Mouse (Mus musculus) myocyte (in vitro differentiated cells): ENCODE data around the gene Poc5.

ENCODE experiments used
- MYOD1 ChIP-seq, 3 experiments: IDR thresholded peaks; one replicate each; pipeline ENCODE4 v1.6.1; 2011; ENCODE audit warnings: control low read depth in 2 of 3, low read depth in 2 of 3, mild to moderate bottlenecking in 2 of 3, moderate library complexity in 1 of 3; ENCODE audit not compliant: insufficient read length in 2 of 3, control insufficient read depth in 1 of 3
- POLR2A ChIP-seq: IDR thresholded peaks from one replicate; pipeline ENCODE4 v1.6.1; 2011; ENCODE audit warnings: low read depth, mild to moderate bottlenecking, control low read depth, moderate library complexity; ENCODE audit not compliant: insufficient read length

DNA sequence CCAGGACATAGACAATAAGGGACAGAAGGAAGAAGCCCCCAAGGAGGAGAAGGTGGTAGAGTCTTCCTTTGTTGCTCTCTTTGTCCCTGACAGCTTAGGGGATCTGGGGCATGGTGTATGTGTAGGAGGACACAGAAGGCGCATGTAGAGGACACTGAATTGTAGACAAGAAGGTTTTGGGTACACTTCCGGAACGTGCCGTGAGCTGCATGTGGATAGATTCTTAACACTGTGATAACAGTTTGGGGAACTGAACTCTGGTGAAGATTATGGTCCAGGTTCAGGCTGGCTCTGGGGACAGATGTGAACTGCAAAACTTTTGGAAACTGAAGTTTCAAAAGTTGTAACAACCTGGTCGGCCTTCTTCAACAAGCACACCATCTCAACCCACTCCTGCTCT is 69.5 kb downstream of the Poc5 start:
- TF ChIP-seq POLR2A (no peak), MYOD1 (IDR thresholded peaks at IDR 0.05; ENCODE audit: control insufficient read depth in 1 of 3, insufficient read length in 2 of 3, low read depth in 2 of 3) (no peak)
